Mouse (Mus musculus) CH12.LX (cell line): ENCODE data around the gene Elf1. TPM values are rescaled to one million over a fixed set of nuclear protein-coding genes. Genes with fewer than 3 reads are reported as not detected.

Experiments used
- DNase-seq: peaks from one replicate; pipeline ENCODE4 v3.0.0-alpha.2; 2013; ENCODE audit errors: extremely low read depth
- H3K27ac ChIP-seq: 2 replicates; pipeline ENCODE4 v1.5.1; 2012; ENCODE audit warnings: low read depth, mild to moderate bottlenecking, control low read depth, moderate library complexity; ENCODE audit not compliant: insufficient read depth
- H3K27me3 ChIP-seq: replicated peaks from 2 replicates; pipeline ENCODE3; 2012; ENCODE audit warnings: inconsistent platforms
- H3K36me3 ChIP-seq, 2 experiments: replicated peaks in 1 of 2; 2 replicates each; pipeline versions ENCODE3 to v1.6.1; 2012; ENCODE audit warnings: inconsistent platforms in 1 of 2, low read length in 1 of 2, mild to moderate bottlenecking in 1 of 2, mixed read lengths in 1 of 2, moderate library complexity in 1 of 2; ENCODE audit not compliant: control insufficient read depth in 1 of 2, insufficient read depth in 1 of 2
- H3K4me1 ChIP-seq, 2 experiments: 2 replicates each; pipeline ENCODE4 v1.6.1; 2012; ENCODE audit warnings: inconsistent platforms in 1 of 2, moderate library complexity in 1 of 2; ENCODE audit not compliant: insufficient read depth in 2 of 2, control insufficient read depth in 1 of 2
- H3K4me2 ChIP-seq: 2 replicates; pipeline ENCODE4 v1.6.1; 2012; ENCODE audit warnings: low read depth, mild to moderate bottlenecking, control low read depth; ENCODE audit not compliant: poor library complexity, insufficient read depth, severe bottlenecking
- H3K4me3 ChIP-seq, 3 experiments: fragments of 150-350 bp in 1 of 3; sonication (generic) in 1 of 3; replicated peaks in 1 of 3; 2 replicates each; pipeline versions ENCODE3 to v1.5.1; 2011 to 2012; ENCODE audit warnings: low read depth in 2 of 3, low read length in 2 of 3, mild to moderate bottlenecking in 2 of 3, moderate library complexity in 2 of 3, control low read depth in 1 of 3, improper control_type of control experiment in 1 of 3, inconsistent platforms in 1 of 3, mixed read lengths in 1 of 3; ENCODE audit not compliant: poor library complexity in 1 of 3
- H3K79me2 ChIP-seq: replicated peaks from 2 replicates; pipeline ENCODE4 v1.6.1; 2012; ENCODE audit warnings: mild to moderate bottlenecking, moderate library complexity; ENCODE audit not compliant: control insufficient read depth, poor library complexity, insufficient read depth, severe bottlenecking; ENCODE audit errors: extremely low read depth
- H3K9ac ChIP-seq: 2 replicates; pipeline ENCODE4 v1.6.1; 2012; ENCODE audit warnings: low read depth, mild to moderate bottlenecking, control low read depth, moderate library complexity; ENCODE audit not compliant: insufficient read depth
- H3K9me3 ChIP-seq: replicated peaks from 2 replicates; pipeline ENCODE3; 2012; ENCODE audit warnings: low read length, inconsistent platforms, mixed read lengths
- CTCF ChIP-seq, 2 experiments: IDR thresholded peaks in 1 of 2; conservative IDR thresholded peaks in 1 of 2; 2 replicates each; pipeline ENCODE4 v1.5.1; 2011 to 2012; ENCODE audit warnings: low read depth in 2 of 2, low read length in 2 of 2, improper control_type of control experiment in 1 of 2, inconsistent platforms in 1 of 2, mild to moderate bottlenecking in 1 of 2, moderate library complexity in 1 of 2
- ELF1 ChIP-seq: IDR thresholded peaks from 2 replicates; pipeline ENCODE4 v1.6.1; 2014; ENCODE audit warnings: low read depth, mild to moderate bottlenecking, inconsistent platforms, low read length, improper control_type of control experiment
- EP300 ChIP-seq: IDR thresholded peaks from 2 replicates; pipeline ENCODE4 v1.6.1; 2011; ENCODE audit warnings: low read length, improper control_type of control experiment
- GABPA ChIP-seq: IDR thresholded peaks from 2 replicates; pipeline ENCODE4 v1.6.1; 2012; ENCODE audit warnings: low read depth, low read length, improper control_type of control experiment, inconsistent platforms; ENCODE audit not compliant: insufficient replicate concordance
- HCFC1 ChIP-seq: IDR thresholded peaks from 2 replicates; pipeline ENCODE4 v1.6.1; 2012; ENCODE audit warnings: low read depth, mild to moderate bottlenecking, inconsistent platforms, low read length, improper control_type of control experiment
- JUN ChIP-seq: IDR thresholded peaks from 2 replicates; pipeline ENCODE4 v1.6.1; 2011; ENCODE audit warnings: low read depth, mild to moderate bottlenecking, low read length, improper control_type of control experiment, moderate library complexity; ENCODE audit not compliant: insufficient read depth
- KAT2A ChIP-seq: IDR thresholded peaks from 2 replicates; pipeline ENCODE4 v1.6.1; 2012; ENCODE audit warnings: low read length, improper control_type of control experiment, inconsistent platforms; ENCODE audit not compliant: insufficient replicate concordance
- MEF2A ChIP-seq: IDR thresholded peaks from 2 replicates; pipeline ENCODE4 v1.6.1; 2014; ENCODE audit warnings: low read depth, mild to moderate bottlenecking, inconsistent platforms, low read length, improper control_type of control experiment, borderline replicate concordance
- NELFE ChIP-seq: IDR thresholded peaks from 2 replicates; pipeline ENCODE4 v1.6.1; 2011; ENCODE audit warnings: low read depth, low read length, improper control_type of control experiment
- NRF1 ChIP-seq: IDR thresholded peaks from 2 replicates; pipeline ENCODE4 v1.6.1; 2014; ENCODE audit warnings: low read depth, mild to moderate bottlenecking, inconsistent platforms, low read length, improper control_type of control experiment, moderate library complexity
- PAX5 ChIP-seq: IDR thresholded peaks from 2 replicates; pipeline ENCODE4 v1.6.1; 2012; ENCODE audit warnings: low read length, inconsistent platforms, mixed read lengths
- POLR2A ChIP-seq: IDR thresholded peaks from 2 replicates; pipeline ENCODE4 v1.6.1; 2011; ENCODE audit warnings: low read depth, mild to moderate bottlenecking, improper control_type of control experiment, low read length
- RCOR1 ChIP-seq: conservative IDR thresholded peaks from 2 replicates; pipeline ENCODE4 v1.6.1; 2012; ENCODE audit warnings: low read depth, mild to moderate bottlenecking, inconsistent platforms, low read length, improper control_type of control experiment
- SIN3A ChIP-seq: IDR thresholded peaks from 2 replicates; pipeline ENCODE4 v1.6.1; 2012; ENCODE audit warnings: low read length, improper control_type of control experiment, inconsistent platforms
- TBP ChIP-seq: conservative IDR thresholded peaks from 2 replicates; pipeline ENCODE4 v1.6.1; 2011; ENCODE audit warnings: low read depth, low read length, improper control_type of control experiment
- TCF12 ChIP-seq: IDR thresholded peaks from 2 replicates; pipeline ENCODE4 v1.6.1; 2014; ENCODE audit warnings: low read depth, mild to moderate bottlenecking, inconsistent platforms, low read length, improper control_type of control experiment
- UBTF ChIP-seq: IDR thresholded peaks from 2 replicates; pipeline ENCODE4 v1.6.1; 2012; ENCODE audit warnings: low read depth, mild to moderate bottlenecking, inconsistent platforms, low read length, improper control_type of control experiment, moderate library complexity
- USF1 ChIP-seq: IDR thresholded peaks from 2 replicates; pipeline ENCODE4 v1.6.1; 2014; ENCODE audit warnings: low read depth, mild to moderate bottlenecking, inconsistent platforms, low read length, improper control_type of control experiment
- USF2 ChIP-seq: conservative IDR thresholded peaks from 2 replicates; pipeline ENCODE4 v1.6.1; 2011; ENCODE audit warnings: low read depth, low read length, improper control_type of control experiment
- ZC3H11A ChIP-seq: IDR thresholded peaks from 2 replicates; pipeline ENCODE4 v1.6.1; 2012; ENCODE audit warnings: low read depth, mild to moderate bottlenecking, inconsistent platforms, low read length, improper control_type of control experiment
- ZKSCAN1 ChIP-seq: IDR thresholded peaks from 2 replicates; pipeline ENCODE4 v1.6.1; 2012; ENCODE audit warnings: low read depth, inconsistent platforms, low read length, improper control_type of control experiment, borderline replicate concordance
- ZMIZ1 ChIP-seq: IDR thresholded peaks from 2 replicates; pipeline ENCODE4 v1.6.1; 2012; ENCODE audit warnings: low read depth, mild to moderate bottlenecking, inconsistent platforms, low read length, improper control_type of control experiment
- ZNF384 ChIP-seq: IDR thresholded peaks from 2 replicates; pipeline ENCODE4 v1.6.1; 2012; ENCODE audit warnings: low read depth, low read length, improper control_type of control experiment, inconsistent platforms
- dilution Hi-C: fragments of 300-500 bp; cut with MboI; formaldehyde crosslinking; loops from 2 replicates; pipeline ENCODE4 v1.14.3; 2020; ENCODE audit warnings: low sequenced_read_pairs; ENCODE audit not compliant: extremely low pct_unique_long_range_greater_than_20kb, extremely low pct_ligation_motif_present
- in situ Hi-C: fragments of 300-500 bp; cut with MboI; formaldehyde crosslinking; loops from 3 replicates; pipeline ENCODE4 v1.14.3; 2019; ENCODE audit warnings: low sequenced_read_pairs, low pct_ligation_motif_present, low pct_unique_long_range_greater_than_20kb, mixed read lengths
- polyA plus RNA-seq: library from polyadenylated mRNA; unstranded; fragments of >175 nt; gene quantifications from 2 replicates; pipeline ENCODE4 v1.2.1, GENCODE M21; 2012; ENCODE audit warnings: low read depth; ENCODE audit not compliant: insufficient read length
- total RNA-seq, 2 experiments: library from RNA; depleted of rRNA; stranded (reverse); fragments of 300-350 nt in 1 of 2; fragments of >200 nt in 1 of 2; gene quantifications; 2 replicates each; pipeline ENCODE4 v1.2.3; 2012 to 2014

Gene Elf1
- total and polyA plus RNA-seq, 3 experiments: 37.1 to 71.7 (median 54.4) TPM

DNA sequence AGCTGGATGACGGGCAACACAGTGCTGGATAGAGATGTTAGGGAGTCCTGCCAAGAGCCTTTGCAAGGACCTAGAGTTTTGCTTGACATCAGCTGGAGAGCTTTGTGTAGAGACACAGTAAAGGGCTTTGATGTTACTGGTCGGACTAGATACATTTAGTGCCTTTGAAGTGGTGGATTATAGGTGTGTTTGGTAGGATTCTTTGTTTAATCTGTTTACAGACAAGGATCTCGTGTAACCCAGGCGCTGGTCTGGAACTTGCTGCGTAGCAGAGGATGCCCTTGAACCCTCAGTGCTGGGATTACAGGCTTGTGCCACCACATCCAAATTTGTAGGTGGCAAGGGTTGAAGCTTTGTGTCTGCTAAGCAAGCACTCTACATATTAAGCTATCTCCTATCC, 113.1 kb downstream of the Elf1 start:
- Histone ChIP-seq H3K4me2 (no peak overlapping the region), H3K9ac (no peak overlapping the region), H3K4me1 (peaks cover 4 to 32% of the 10 kb centered on the region in 2 experiments; a peak in 3 of 4 replicates), H3K27ac (no peak overlapping the region), H3K36me3 (peaks cover 33 to 66% of the 10 kb centered on the region in 2 experiments), H3K79me2 (peaks cover 37% of the 10 kb centered on the region), H3K4me3 (no peak overlapping the region), H3K27me3 (no peaks in the 10 kb centered on the region), H3K9me3 (no peaks in the 10 kb centered on the region)
- in situ Hi-C loops: no loop called here
- dilution Hi-C loops: no loop called here
- DNase-seq: no peak
- no peak for TF ChIP-seq TCF12
- no peak for TF ChIP-seq ZKSCAN1
- no peak for TF ChIP-seq ZC3H11A
- TF ChIP-seq NELFE: no peak
- no peak for TF ChIP-seq TBP
- TF ChIP-seq UBTF: no peak
- TF ChIP-seq GABPA: no peak
- TF ChIP-seq MEF2A: no peak
- no peak for TF ChIP-seq ZNF384
- no peak for TF ChIP-seq SIN3A
- TF ChIP-seq ELF1: no peak
- TF ChIP-seq JUN: no peak
- TF ChIP-seq ZMIZ1: no peak
- no peak for TF ChIP-seq USF2
- no peak for TF ChIP-seq RCOR1
- no peak for TF ChIP-seq EP300
- TF ChIP-seq KAT2A: no peak
- no peak for TF ChIP-seq PAX5
- no peak for TF ChIP-seq NRF1
- TF ChIP-seq, all 38 proteins: peak for 0

DNA sequence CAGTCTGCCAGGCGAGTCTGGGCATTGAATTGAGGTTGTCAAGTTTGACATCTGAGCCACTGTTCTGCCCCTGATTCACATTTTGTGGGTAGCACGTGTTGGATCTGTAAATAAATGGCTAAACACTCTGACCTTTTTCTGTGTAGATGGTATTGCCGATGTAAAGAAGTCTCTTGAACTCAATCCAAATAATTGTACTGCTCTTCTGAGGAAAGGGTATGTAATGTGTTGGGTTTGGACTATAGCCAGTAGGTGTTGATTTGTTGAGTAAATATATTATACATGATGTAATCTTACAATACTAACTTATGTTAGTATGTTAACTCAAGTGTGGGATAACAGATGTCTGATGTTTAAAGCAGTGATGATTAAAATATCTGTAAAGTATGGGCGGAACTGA, 115.6 kb downstream of the Elf1 start:
- Histone ChIP-seq H3K4me1 (peaks cover 0 to 17% of the 10 kb centered on the region in 2 experiments; a peak in 2 of 4 replicates), H3K9me3 (no peaks in the 10 kb centered on the region), H3K27ac (no peak overlapping the region), H3K27me3 (no peaks in the 10 kb centered on the region), H3K9ac (no peak overlapping the region), H3K4me3 (no peak overlapping the region), H3K4me2 (no peak overlapping the region), H3K79me2 (peaks cover 18% of the 10 kb centered on the region), H3K36me3 (peaks cover 53 to 79% of the 10 kb centered on the region in 2 experiments)
- TF ChIP-seq POLR2A: no peak
- TF ChIP-seq JUN: no peak
- TF ChIP-seq EP300: no peak
- TF ChIP-seq MEF2A: no peak
- no peak for TF ChIP-seq USF2
- TF ChIP-seq USF1: no peak
- no peak for TF ChIP-seq HCFC1
- TF ChIP-seq PAX5: no peak
- no peak for TF ChIP-seq ZNF384
- TF ChIP-seq CTCF (conservative IDR thresholded peaks at IDR 0.05 in 1 of 2, IDR thresholded peaks at IDR 0.05 in 1 of 2; ENCODE audit: low read depth in 2 of 2, low read length in 2 of 2): no peak
- TF ChIP-seq TBP: no peak
- TF ChIP-seq TCF12: no peak
- no peak for TF ChIP-seq GABPA
- in situ Hi-C loops: no loop called here
- dilution Hi-C loops: no loop called here
- no peak for DNase-seq
